Mouse (Mus musculus) mesoderm, embryonic 11.5 days (tissue): ENCODE results near the gene Gm14305.
"Not testable (repeated sequence)": the region's sequence is repeated elsewhere in the genome, so short reads cannot be mapped to it uniquely, and the experiment has no call there.

Experiments
- DNase-seq: peaks from one replicate; pipeline ENCODE4 v3.0.0-alpha.2; 2012; ENCODE audit warnings: low read depth, low spot score

Gm14305 gene

DNA sequence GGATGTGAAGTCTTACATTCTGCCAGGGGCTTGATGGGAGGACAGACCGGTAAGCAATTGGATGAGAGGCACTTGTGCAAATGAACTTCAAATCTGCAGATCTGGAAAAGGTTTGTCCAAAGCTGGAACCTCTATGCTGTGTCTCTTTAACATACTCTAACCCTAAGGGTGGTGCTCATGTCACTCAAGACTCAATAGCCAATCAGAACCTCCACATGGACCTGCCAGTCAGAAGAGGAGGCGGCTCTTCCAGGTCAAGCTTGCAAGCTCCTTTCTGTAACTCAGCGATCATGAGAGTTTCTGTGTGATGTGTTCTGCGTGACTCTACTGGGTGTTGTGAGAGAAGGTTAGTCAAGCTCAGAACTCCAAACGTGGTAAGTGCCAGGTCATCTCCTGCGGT, at the start of gene Gm14305:
Gm14305 (plus strand) TSS at position 278 of the 400 bp plus-strand sequence.
- not testable (repeated sequence) for DNase-seq

DNA sequence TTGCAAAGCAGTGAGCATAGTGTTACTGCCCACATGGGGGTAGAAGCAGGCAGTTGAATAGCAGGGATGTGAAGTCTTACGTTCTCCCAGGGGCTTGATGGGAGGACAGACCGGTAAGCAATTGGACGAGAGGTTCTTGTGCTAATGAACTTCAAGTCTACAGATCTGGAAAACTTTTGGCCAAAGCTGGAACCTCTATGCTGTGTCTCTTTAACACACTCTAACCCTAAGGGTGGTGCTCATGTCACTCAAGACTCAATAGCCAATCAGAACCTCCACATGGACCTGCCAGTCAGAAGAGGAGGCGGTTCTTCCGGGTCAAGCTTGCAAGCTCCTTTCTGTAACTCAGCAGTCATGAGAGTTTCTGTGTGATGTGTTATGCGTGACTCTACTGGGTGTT, 37.9 kb upstream of the Gm14305 start, which contains the start of gene Zfp973:
Zfp973 (plus strand) TSS at position 301 of the 400 bp plus-strand sequence.
- not testable (repeated sequence) for DNase-seq
